Mouse (Mus musculus) kidney, postnatal 0 days (tissue): Measurements from ENCODE around the gene Gm4869. TPM values are rescaled to one million over a fixed set of nuclear protein-coding genes. Genes with fewer than 3 reads are reported as not detected.

ENCODE experiments used
- ATAC-seq: fragments of 200-750 bp; cut with Nextera tagmentation; replicated peaks from 2 replicates; pipeline ENCODE4 v1.8.0; 2017; ENCODE audit warnings: low read depth, moderate number of reproducible peaks, moderate TSS enrichment, moderate library complexity; ENCODE audit not compliant: low FRiP score
- DNase-seq: peaks from one replicate; pipeline ENCODE4 v3.0.0-alpha.2; 2016; ENCODE audit warnings: low spot score
- H3K27ac ChIP-seq: fragments of 300-500 bp; sonication (generic); 2 replicates; pipeline ENCODE4 v1.5.1; 2014; ENCODE audit warnings: mild to moderate bottlenecking
- H3K27me3 ChIP-seq: fragments of 300-500 bp; sonication (generic); 2 replicates; pipeline ENCODE4 v1.6.1; 2014; ENCODE audit warnings: low read length, mixed read lengths; ENCODE audit not compliant: insufficient read depth
- H3K36me3 ChIP-seq: fragments of 300-500 bp; sonication (generic); 2 replicates; pipeline ENCODE4 v1.6.1; 2014; ENCODE audit warnings: low read length, mixed read lengths; ENCODE audit not compliant: insufficient read depth
- H3K4me1 ChIP-seq: fragments of 300-500 bp; sonication (generic); replicated peaks from 2 replicates; pipeline ENCODE4 v1.6.1; 2014; ENCODE audit warnings: antibody characterized with exemption, low read length, mixed read lengths; ENCODE audit not compliant: insufficient read depth
- H3K4me2 ChIP-seq: fragments of 300-500 bp; sonication (generic); 2 replicates; pipeline ENCODE4 v1.6.1; 2014; ENCODE audit warnings: mild to moderate bottlenecking, low read length, moderate library complexity, mixed read lengths
- H3K4me3 ChIP-seq: fragments of 300-500 bp; sonication (generic); replicated peaks from 2 replicates; pipeline ENCODE4 v1.5.1; 2014; ENCODE audit warnings: low read depth, low read length
- H3K9ac ChIP-seq: fragments of 300-500 bp; sonication (generic); 2 replicates; pipeline ENCODE4 v1.6.1; 2014; ENCODE audit warnings: low read depth, low read length
- H3K9me3 ChIP-seq: fragments of 300-500 bp; sonication (generic); replicated peaks from 2 replicates; pipeline ENCODE4 v1.6.1; 2016; ENCODE audit warnings: low read length, inconsistent platforms, mixed read lengths
- CTCF ChIP-seq: IDR thresholded peaks from 2 replicates; pipeline ENCODE4 v1.5.1; 2016; ENCODE audit warnings: antibody characterized with exemption, low read depth, mild to moderate bottlenecking, moderate library complexity
- WGBS: fragments of 180-500 bp; shearing (Covaris S2); extraction: QIAGEN DNeasy Blood & Tissue Kit; methylation state at CpG from one replicate; pipeline ENCODE4 v1.1.7; 2014; 5-methylcytosine and 5-hydroxymethylcytosine counted together
- polyA plus RNA-seq: library from polyadenylated mRNA; unstranded; fragments of >200 nt; fragmentation: Nextera tagmentation; extraction: Ambion mirVana; gene quantifications from 2 replicates; pipeline ENCODE4 v1.2.1, GENCODE M21; 2015

Gene Gm4869
- polyA plus RNA-seq, 1 experiment from 2014 or later: not detected

DNA sequence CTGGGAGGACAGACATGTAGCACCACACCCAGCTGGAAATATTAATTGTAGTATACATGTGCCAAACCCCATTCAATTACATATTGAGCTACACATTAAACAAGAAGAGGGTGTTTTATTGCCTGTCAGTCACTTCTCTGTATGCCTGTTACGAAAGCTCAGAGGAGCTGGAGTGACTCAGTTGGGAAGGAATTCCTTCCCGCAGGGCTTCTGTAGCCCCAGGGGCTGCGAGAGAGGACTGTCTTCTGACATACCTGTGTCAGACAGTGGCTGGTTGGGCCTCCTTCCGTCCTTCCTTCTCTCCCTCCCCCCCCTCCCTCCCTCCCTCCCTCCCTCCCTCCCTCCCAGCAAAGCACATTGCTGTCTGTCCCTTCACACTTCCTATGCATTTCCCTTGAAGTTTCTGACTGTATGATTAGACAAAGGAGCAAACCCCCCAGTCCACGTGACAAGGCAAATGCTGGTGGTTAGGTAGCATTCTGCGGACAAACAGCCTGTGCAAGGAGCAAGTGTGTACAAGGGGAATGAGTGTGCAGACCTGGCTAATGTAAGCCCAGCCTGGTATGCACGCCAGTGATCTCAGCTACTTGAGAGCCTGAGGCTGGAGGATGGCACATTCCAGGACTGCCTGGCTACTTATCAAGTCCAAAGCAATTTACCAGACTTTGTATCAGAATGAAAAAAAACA is 69.5 kb downstream of the Gm4869 start:
- WGBS: 38% methylated on average over 7 of the region's 7 CpGs
- H3K9me3 ChIP-seq: no peaks in the 10 kb centered on the region

GRCm38 (mm10) chr5:140517159-140517920 is 71.9 kb downstream of the Gm4869 start:
- no peak for TF ChIP-seq CTCF
- H3K9me3 ChIP-seq: no peaks in the 10 kb centered on the region
- no peaks in the 10 kb centered on the region for H3K36me3 ChIP-seq
- peak overlapping the region; percentile 3 for H3K27ac ChIP-seq
- ATAC-seq (peak; percentile 46; the same call in 1 of the 2 replicates), DNase-seq (peak; percentile 71)
- H3K27me3 ChIP-seq: no peaks in the 10 kb centered on the region
- no peak overlapping the region for H3K9ac ChIP-seq
- peaks cover 16% of the 10 kb centered on the region; the same call in 1 of the 2 replicates for H3K4me1 ChIP-seq
- H3K4me2 ChIP-seq: no peak overlapping the region
- WGBS: 66% methylated on average over 21 of the region's 21 CpGs
- H3K4me3 ChIP-seq: no peak overlapping the region

More for the DNA sequence above, 69.5 kb downstream of the Gm4869 start:
- Histone ChIP-seq H3K4me2 (no peak overlapping the region), H3K9ac (no peak overlapping the region), H3K27me3 (no peaks in the 10 kb centered on the region), H3K4me3 (no peak overlapping the region), H3K36me3 (no peaks in the 10 kb centered on the region), H3K4me1 (peaks cover 19% of the 10 kb centered on the region; the same call in 1 of the 2 replicates), H3K27ac (no peak overlapping the region)
- DNase-seq (no peak), ATAC-seq (no peak)
- no peak for TF ChIP-seq CTCF

DNA sequence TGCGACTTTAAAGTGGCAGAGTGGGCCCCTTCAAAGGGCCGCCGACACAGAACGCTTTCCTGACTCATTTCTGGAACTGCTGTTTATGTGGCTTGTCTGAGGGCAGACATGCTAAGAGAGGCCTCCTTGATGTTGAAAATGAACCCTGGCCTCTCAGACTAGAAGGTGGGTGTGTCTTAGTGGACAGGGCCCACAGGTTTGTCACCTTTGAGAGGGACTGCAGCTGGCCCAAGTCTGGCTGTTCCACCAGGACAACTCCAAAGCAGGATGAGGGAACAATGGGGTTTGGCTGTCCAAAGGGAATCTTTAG is 72.4 kb downstream of the Gm4869 start:
- Histone ChIP-seq H3K4me1 (peaks cover 16% of the 10 kb centered on the region; the same call in 1 of the 2 replicates), H3K36me3 (no peaks in the 10 kb centered on the region), H3K9ac (no peak overlapping the region), H3K27me3 (no peaks in the 10 kb centered on the region), H3K27ac (peak overlapping the region; percentile 3), H3K4me3 (no peak overlapping the region), H3K9me3 (no peaks in the 10 kb centered on the region), H3K4me2 (no peak overlapping the region)
- ATAC-seq (peak; percentile 44; the same call in 1 of the 2 replicates), DNase-seq (peak; percentile 30)
- TF ChIP-seq CTCF: no peak
- WGBS: 39% methylated on average over 4 of the region's 4 CpGs

- 92% methylated on average over 1 of the region's 1 CpGs for WGBS
These were observed 75.8 kb downstream of the Gm4869 start for GRCm38 (mm10) chr5:140521196-140521595.

GRCm38 (mm10) chr5:140526754-140527153 is 81.3 kb downstream of the Gm4869 start:
- H3K4me3 ChIP-seq: no peak overlapping the region
- H3K9ac ChIP-seq: no peak overlapping the region
- no peak overlapping the region for H3K27ac ChIP-seq
- H3K4me2 ChIP-seq: no peak overlapping the region
- H3K27me3 ChIP-seq: no peaks in the 10 kb centered on the region
- peaks cover 25% of the 10 kb centered on the region for H3K36me3 ChIP-seq
- H3K4me1 ChIP-seq: no peaks in the 10 kb centered on the region
- DNase-seq (no peak), ATAC-seq (no peak)
- no peaks in the 10 kb centered on the region for H3K9me3 ChIP-seq
- WGBS: 97% methylated on average over 2 of the region's 2 CpGs
- no peak for TF ChIP-seq CTCF

More at GRCm38 (mm10) chr5:140521196-140521595, 75.8 kb downstream of the Gm4869 start:
- no peak for ATAC-seq
- H3K9ac ChIP-seq: no peak overlapping the region
- H3K4me1 ChIP-seq: peaks cover 4% of the 10 kb centered on the region; the same call in 1 of the 2 replicates
- no peak overlapping the region for H3K27ac ChIP-seq
- no peak for TF ChIP-seq CTCF
- peaks cover 18% of the 10 kb centered on the region for H3K36me3 ChIP-seq
- H3K27me3 ChIP-seq: no peaks in the 10 kb centered on the region
- H3K4me3 ChIP-seq: no peak overlapping the region
- no peak overlapping the region for H3K4me2 ChIP-seq
- DNase-seq: no peak
- H3K9me3 ChIP-seq: no peaks in the 10 kb centered on the region

DNA sequence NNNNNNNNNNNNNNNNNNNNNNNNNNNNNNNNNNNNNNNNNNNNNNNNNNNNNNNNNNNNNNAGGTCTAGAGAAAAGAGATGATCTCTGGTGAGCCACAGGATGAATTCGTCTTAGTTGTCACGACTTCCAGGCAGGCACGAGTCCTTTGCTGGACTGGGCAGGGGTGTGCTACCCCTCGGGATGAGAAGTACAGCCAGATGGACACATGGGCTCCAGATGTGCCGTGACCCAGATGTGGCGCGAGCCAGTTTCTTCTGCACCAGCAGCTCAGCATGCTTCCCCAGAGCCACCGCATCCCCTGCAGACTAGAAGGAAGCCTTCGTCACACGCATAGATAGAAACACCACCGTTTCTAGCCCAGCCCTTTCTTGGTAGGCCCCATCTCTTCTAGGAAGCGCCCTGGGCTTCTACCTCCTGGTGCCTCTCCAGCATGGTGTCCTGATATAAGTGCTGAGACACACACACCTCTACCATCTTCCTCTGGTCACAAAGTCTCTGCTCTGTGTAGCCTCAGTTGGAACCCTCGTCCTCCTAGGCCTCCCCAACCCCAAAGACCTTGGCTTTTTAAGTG is 92.8 kb downstream of the Gm4869 start:
- ATAC-seq: no peak
- no peak overlapping the region for H3K4me3 ChIP-seq
- no peaks in the 10 kb centered on the region for H3K4me1 ChIP-seq
- H3K27ac ChIP-seq: no peak overlapping the region
- H3K36me3 ChIP-seq: no peaks in the 10 kb centered on the region
- WGBS: 77% methylated on average over 13 of the region's 13 CpGs
- no peak for DNase-seq
- no peaks in the 10 kb centered on the region for H3K27me3 ChIP-seq
- H3K4me2 ChIP-seq: no peak overlapping the region
- TF ChIP-seq CTCF: no peak
- H3K9ac ChIP-seq: no peak overlapping the region
- no peaks in the 10 kb centered on the region for H3K9me3 ChIP-seq
